Mouse (Mus musculus): Measurements from ENCODE around the gene Dda1.
A peak's percentile ranks its signal among the peaks of the same experiment; 100 is the strongest.

GRCm38 (mm10) chr8:71477196-71477845 is 8.3 kb downstream of the Dda1 start:
- TF ChIP-seq CTCF (conservative IDR thresholded peaks at IDR 0.05; ENCODE audit: low read length) (peak; percentile 89), POU5F1 (IDR thresholded peaks at IDR 0.05; ENCODE audit: borderline replicate concordance, low read length) (no peak), NANOG (IDR thresholded peaks at IDR 0.05; ENCODE audit: borderline replicate concordance, low read length) (no peak)
